Mouse (Mus musculus) spleen, postnatal 4 days (tissue): ENCODE results near the gene Zfyve21.

ENCODE experiments used
- DNase-seq, 2 experiments: peaks; one replicate each; pipeline ENCODE4 v3.0.0; 2022; ENCODE audit warnings: low spot score in 2 of 2

Gene Zfyve21

GRCm38 (mm10) chr12:111813766-111814617 lies at the start of gene Zfyve21, which contains the start of gene Xrcc3:
Zfyve21 (plus strand) TSS chr12:111814170.
Xrcc3 (minus strand) TSS chr12:111813873.
- peak; percentile 97 for DNase-seq

GRCm38 (mm10) chr12:111766313-111767236 lies 47.4 kb upstream of the Zfyve21 start:
- DNase-seq: no peak

GRCm38 (mm10) chr12:111768322-111768928 lies 45.5 kb upstream of the Zfyve21 start:
- no peak for DNase-seq

- peak in 1 of 2 experiments; percentile 42 for DNase-seq
These were observed 44.7 kb upstream of the Zfyve21 start for GRCm38 (mm10) chr12:111769306-111769705.

GRCm38 (mm10) chr12:111769816-111770577 lies 44.0 kb upstream of the Zfyve21 start:
- no peak for DNase-seq

GRCm38 (mm10) chr12:111770651-111771050 lies 43.3 kb upstream of the Zfyve21 start:
- DNase-seq: no peak

GRCm38 (mm10) chr12:111774156-111774555 lies 39.8 kb upstream of the Zfyve21 start:
- no peak for DNase-seq

GRCm38 (mm10) chr12:111774845-111775244 lies 39.1 kb upstream of the Zfyve21 start:
- no peak for DNase-seq

- no peak for DNase-seq
These were observed 36.1 kb upstream of the Zfyve21 start for GRCm38 (mm10) chr12:111777919-111778318.

GRCm38 (mm10) chr12:111779544-111779943 lies 34.4 kb upstream of the Zfyve21 start:
- no peak for DNase-seq

GRCm38 (mm10) chr12:111785174-111785573 lies 28.8 kb upstream of the Zfyve21 start:
- no peak for DNase-seq

GRCm38 (mm10) chr12:111787015-111787414 lies 27.0 kb upstream of the Zfyve21 start:
- no peak for DNase-seq

GRCm38 (mm10) chr12:111790090-111790489 lies 23.9 kb upstream of the Zfyve21 start:
- DNase-seq: no peak

- no peak for DNase-seq
These were observed 23.3 kb upstream of the Zfyve21 start for GRCm38 (mm10) chr12:111790631-111791030.

GRCm38 (mm10) chr12:111791474-111792104 lies 22.4 kb upstream of the Zfyve21 start:
- no peak for DNase-seq

GRCm38 (mm10) chr12:111794102-111794501 lies 19.9 kb upstream of the Zfyve21 start:
- DNase-seq: no peak

- no peak for DNase-seq
These were observed 19.3 kb upstream of the Zfyve21 start for GRCm38 (mm10) chr12:111794526-111795179.

GRCm38 (mm10) chr12:111795180-111795895 lies 18.6 kb upstream of the Zfyve21 start:
- no peak for DNase-seq

- DNase-seq: no peak
These were observed 16.7 kb upstream of the Zfyve21 start for GRCm38 (mm10) chr12:111797251-111797650.
